Mouse (Mus musculus): Measurements from ENCODE around the gene Spred2.

Gene Spred2

GRCm38 (mm10) chr11:19983298-19983697 lies 59.1 kb downstream of the Spred2 start:
- DNase-seq (ENCODE audit: low read depth, low spot score): no peak

- peak; percentile 88 for DNase-seq (ENCODE audit: low read depth, low spot score)
Measured at GRCm38 (mm10) chr11:19984029-19984428, 59.9 kb downstream of the Spred2 start.

DNA sequence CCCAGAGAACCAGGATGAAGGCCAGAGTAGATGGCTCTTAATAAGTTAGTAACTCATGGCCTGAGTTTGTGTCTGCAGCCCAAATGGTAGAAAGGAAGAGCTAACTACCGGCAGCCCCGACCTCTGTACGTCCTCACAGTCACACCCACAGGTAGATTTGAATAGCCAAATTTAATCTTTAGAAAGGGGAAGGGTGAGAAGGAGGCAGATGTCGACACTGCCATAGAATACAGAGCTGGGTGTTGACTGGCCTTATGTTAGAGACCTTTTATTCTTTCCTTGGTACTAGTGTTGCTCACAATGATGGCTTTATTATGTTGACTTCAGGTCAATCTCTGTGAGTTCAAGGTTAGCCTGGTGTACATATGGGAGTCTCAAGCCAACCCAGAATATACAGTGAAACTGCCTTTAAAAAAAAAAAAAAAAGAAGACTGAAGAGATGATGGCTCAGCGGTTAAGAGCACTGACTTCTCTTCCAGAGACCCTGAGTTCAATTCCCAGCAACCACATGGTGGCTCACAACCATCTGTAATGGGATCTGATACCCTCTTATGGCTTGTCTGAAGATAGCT lies 61.2 kb downstream of the Spred2 start:
- DNase-seq (ENCODE audit: low read depth, low spot score): peak; percentile 85

GRCm38 (mm10) chr11:19986443-19986861 lies 62.3 kb downstream of the Spred2 start:
- peak; percentile 86 for DNase-seq (ENCODE audit: low read depth, low spot score)

DNA sequence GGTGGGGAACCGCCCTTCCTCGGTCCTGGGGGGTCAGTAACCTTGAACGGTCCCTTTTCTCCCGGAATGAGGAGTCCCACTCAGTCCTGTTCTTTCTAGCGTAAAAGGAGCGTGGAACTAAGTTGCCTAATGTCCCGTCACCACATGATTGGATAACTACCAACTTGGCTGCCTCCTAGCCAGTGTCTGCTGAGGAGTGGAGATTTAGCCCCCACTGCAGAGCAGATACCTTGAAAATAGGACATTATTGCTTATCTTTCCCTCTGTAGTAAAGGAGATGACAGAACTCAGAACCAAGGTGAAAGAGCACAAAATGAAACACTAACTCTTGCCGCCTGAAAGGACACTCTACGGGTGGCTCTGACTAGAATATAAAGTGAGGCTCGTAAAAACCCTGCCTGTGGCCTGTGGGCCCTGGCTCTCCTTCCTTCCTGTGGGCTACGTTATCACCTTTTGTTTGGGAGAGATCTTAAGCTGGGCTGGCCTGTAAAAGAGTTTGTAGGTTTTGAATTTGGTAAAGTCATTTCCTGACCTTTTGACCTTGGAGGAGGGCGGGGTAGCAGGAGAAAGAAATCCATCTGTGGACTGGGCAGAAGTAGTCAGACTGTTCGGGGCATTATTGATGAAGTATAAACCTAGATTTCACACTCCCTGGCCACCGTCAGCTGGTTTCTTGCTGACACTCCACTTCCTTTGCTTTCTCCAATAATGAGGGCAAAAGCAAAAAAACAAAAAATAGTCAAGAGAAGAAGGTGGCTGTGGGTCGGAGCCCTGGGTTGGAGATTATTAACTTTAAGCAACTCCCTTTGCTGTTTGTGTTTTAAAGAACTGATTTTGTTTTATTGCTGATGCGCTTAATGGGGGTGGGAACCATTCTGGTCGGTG lies 62.9 kb downstream of the Spred2 start:
- peak; percentile 94 for DNase-seq (ENCODE audit: low read depth, low spot score)

DNA sequence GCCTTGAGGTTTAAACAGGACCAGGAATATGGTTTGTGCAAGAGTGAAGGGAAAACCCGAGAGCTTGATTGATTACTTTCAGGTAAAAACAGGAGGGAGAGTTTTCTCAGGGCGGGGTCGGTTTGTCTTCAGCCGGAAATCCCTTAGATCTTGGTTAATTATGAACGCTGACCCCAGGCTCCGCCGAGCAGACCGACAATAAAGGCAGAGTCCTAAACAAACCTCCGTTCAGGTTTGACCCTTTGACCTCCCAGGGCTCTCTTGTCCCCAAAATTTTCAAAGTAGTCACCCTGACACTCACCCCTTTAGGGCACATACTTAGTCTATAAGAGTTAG lies 63.5 kb downstream of the Spred2 start:
- DNase-seq (ENCODE audit: low read depth, low spot score): peak; percentile 78

- peak; percentile 68 for DNase-seq (ENCODE audit: low read depth, low spot score)
Measured at GRCm38 (mm10) chr11:19988224-19988623, 64.0 kb downstream of the Spred2 start.

- DNase-seq (ENCODE audit: low read depth, low spot score): no peak
Measured at GRCm38 (mm10) chr11:19988631-19989030, 64.5 kb downstream of the Spred2 start.

DNA sequence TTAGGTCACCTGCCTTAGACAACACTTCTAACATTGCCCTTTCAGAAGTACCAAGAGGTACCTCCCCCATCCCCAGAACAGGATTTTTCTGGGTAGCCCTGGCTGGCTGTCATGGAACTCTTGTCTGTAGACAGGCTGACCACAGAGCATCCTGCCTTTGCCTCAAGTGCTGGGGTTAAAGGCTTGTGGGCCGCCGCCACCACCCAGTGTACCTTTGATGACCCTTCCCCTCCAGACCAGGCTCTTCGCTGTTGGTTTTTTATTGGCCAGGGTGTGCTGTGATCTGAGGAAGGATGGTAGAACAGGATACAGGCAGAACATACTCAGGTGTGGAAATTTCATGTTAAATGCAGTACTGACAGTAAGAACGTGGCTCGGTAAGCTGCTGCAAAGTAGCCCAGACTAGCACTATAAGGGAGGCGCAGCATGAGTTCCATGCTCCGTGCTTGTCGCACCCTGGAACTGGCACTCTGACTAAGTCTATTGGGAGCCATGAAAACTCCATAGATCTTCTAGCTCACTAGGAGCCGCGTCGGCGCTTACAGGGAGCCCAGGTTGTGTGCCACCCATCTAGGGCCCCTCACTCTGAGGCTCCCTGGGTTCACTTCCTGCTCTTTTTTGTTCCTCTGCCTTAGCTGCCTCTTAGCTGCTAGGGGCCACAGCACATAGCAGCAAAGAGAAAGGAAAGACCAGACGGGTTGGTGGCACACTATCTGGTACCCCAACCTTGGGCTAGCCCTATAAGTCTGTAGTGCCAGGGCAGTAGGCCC lies 65.2 kb downstream of the Spred2 start:
- DNase-seq (ENCODE audit: low read depth, low spot score): no peak

- no peak for DNase-seq (ENCODE audit: low read depth, low spot score)
Measured at GRCm38 (mm10) chr11:19990731-19991130, 66.6 kb downstream of the Spred2 start.

DNA sequence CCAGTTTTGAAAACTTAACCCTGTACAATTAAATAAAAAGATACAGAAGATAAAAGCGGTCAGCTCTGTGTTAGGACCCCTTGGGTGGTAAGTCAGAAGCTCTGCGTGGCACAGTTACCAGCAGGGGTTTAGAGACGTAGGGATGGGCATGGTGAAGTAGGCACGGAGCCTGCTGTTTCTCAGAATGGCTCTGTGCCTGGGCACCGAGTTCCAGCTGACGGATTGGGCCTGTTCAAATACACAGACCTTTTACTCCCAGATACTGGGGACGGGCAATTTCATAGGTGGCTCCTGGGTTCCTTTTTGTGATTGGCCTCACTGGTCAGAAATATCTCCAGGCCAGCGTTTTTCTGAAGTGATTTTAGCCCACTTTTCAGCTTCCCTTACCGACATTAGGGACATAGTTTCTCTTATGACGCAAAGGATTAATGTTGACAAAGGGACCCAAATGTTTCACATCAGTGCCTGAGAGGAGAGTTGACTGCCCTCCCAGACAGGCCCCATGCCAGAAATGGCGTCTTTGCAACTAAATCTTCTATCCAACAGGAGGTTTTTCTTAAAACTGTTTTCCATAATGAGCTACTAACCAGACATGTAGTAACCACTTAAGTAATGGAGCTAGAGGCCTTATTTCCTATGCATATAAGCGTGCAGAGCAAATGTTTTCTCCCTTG lies 67.3 kb downstream of the Spred2 start:
- DNase-seq (ENCODE audit: low read depth, low spot score): no peak

DNA sequence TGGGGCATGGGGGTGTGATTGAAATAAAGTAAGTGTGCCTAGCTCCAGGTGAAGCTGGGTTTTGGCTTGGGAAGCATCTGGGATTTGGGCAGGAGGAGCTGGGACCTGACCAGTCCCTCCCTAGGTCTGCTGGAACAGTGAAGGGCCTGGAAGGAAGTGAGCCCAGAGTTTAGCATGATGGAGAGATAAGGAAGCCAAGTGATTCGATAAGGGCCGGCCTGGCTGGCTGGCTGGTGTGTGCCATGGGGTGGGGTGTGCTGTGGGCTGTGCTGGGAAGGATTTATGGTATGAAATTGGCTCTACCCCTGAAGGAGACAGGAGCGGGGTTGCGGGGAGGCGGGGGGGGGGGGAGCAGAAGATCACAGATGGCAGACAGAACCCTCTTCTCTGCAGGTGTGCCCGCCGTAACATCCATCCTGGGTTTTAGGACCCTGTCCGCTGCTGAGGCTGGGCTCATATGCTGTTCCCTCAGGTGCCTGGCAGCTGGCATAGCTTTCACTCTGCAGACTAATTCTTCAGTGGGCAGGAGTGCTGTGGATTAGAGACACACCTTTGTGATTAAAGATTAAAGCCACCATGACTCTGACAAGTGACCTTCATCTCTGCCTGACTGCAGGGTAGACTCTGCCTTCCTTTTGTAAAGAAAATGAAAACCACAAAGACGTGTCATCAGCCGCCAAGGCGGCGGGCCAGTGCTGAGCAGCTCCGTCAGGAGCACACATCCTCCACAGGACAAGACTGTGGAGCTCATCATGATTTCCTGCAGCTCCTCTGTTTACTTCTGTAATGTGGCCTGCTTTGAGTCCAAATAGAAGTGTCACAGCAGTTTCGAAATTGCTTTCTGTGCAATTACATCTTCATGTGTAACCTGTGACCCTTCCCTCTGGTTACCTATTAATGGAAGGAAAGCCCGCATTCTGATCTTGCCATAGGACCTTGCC lies 68.4 kb downstream of the Spred2 start:
- DNase-seq (ENCODE audit: low read depth, low spot score): no peak

- DNase-seq (ENCODE audit: low read depth, low spot score): no peak
Measured at GRCm38 (mm10) chr11:19993753-19994152, 69.6 kb downstream of the Spred2 start.

GRCm38 (mm10) chr11:19994262-19994790 lies 70.2 kb downstream of the Spred2 start:
- no peak for DNase-seq (ENCODE audit: low read depth, low spot score)

DNA sequence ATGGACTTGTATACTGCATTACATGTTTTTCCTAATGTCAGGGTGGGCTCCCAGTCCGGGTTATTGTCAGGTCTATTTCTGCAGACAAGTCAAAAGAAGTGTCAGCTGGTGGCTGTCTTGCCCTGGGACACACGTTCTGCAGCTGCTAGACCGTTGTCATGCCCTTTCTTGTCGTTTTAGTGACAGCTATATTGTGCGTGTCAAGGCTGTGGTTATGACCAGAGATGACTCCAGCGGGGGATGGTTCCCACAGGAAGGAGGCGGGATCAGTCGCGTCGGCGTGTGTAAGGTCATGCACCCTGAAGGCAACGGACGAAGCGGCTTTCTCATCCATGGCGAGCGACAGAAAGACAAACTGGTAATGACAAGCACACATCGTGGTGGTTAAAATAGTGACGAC lies 73.8 kb downstream of the Spred2 start:
- DNase-seq (ENCODE audit: low read depth, low spot score): no peak

DNA sequence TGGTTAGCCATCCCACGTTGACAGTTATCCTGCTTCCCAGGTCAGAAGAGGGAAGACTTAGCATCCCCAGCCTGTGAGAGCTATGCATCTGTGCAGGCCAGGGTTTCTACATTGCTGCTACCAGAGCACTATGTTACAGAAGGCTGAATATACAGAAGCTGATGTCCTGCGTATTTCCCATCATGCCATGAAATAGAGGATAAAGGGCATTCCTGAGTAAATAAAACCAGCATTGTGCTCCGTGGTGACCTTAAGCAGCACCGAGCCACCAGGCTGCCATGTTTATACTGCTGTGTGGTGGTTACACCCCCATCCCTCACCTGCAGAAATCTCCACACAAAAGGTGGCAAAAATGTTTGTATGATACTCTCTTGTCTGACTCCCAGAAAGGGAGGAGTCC lies 78.7 kb downstream of the Spred2 start:
- no peak for DNase-seq (ENCODE audit: low read depth, low spot score)

DNA sequence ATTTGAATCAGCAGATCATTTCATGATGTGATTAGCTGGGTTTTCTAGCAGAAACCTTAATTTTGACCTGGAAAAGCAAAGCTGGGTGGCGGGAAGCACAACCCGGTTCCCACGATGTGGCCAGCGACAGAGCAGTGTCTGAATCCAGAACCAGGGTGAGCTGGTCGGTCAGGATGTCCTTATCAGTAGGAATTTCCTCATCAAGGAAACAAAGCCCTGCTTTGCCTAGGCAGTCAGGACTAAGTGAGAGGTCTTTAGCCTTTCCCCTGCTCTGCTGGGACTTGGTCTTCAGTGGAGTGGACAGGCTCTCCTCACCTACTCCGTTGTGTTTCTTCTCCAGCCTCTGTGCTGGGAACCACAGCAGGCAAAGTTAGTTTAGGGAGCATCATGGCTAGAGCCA lies 83.5 kb downstream of the Spred2 start:
- no peak for DNase-seq (ENCODE audit: low read depth, low spot score)

GRCm38 (mm10) chr11:20011210-20011978 lies 87.2 kb downstream of the Spred2 start:
- DNase-seq (ENCODE audit: low read depth, low spot score): no peak

GRCm38 (mm10) chr11:20013366-20013765 lies 89.2 kb downstream of the Spred2 start:
- no peak for DNase-seq (ENCODE audit: low read depth, low spot score)

DNA sequence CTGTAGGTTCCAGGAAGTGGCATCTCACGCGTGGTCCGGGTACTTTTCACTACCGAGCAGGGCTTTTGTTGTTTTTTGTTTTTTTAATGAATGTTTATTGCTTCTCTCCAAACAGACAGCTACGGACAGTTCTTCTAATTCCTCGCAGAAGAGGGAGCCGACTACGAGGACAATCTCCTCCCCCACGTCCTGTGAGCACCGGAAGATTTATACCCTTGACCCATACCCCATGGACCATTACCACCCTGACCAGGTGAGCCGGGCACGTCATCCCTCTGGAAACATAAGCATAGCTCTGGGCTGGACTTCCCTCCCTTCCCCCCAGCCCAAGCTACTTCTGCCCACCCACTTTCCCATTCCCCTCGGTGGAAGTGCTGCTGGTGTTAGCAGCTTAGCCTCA lies 93.8 kb downstream of the Spred2 start:
- no peak for DNase-seq (ENCODE audit: low read depth, low spot score)
